In genomic region chr7:137302961-137303775, GRCm38 (mm10) we compare ENCODE assay signal across 11 mouse cellular contexts. TPM values are rescaled to one million over a fixed set of nuclear protein-coding genes. Genes with fewer than 3 reads are reported as not detected.
A peak's percentile ranks its signal among the peaks of the same experiment; 100 is the strongest.
DNase-seq lines count a peak whose midpoint lies in the region; ATAC-seq and TF ChIP-seq lines count a peak whose summit lies in the region.
"Had no signal": no experiment of that assay in that cellular context is flagged by ENCODE, and none has a peak within 500 bp of the region (broad histone marks: within the 10 kb centered on the region; RNA-seq: fewer than 3 reads in every experiment).

No protein-coding gene starts in this region.

- peak overlapping the region; percentile 51 for H3K4me2 ChIP-seq in embryonic facial prominence, embryonic 14.5 days (ENCODE audit: low read depth, low read length)
- H3K4me2 ChIP-seq in limb, embryonic 13.5 days (replicated peaks): peak overlapping the region; percentile 65
- H3K4me2 ChIP-seq in forebrain, embryonic 16.5 days (ENCODE audit: low read length): no peak overlapping the region
- H3K4me2 ChIP-seq: forebrain, embryonic 13.5 days had no signal

- peak; percentile 50 to 56 for DNase-seq in cerebellum, postnatal 10 days
- no peak for DNase-seq in cerebellum, adult 2 months
- peak; percentile 59 for DNase-seq in 3T3-L1 (ENCODE audit: low read depth, low spot score)
- peak; percentile 87 for DNase-seq in embryonic facial prominence, embryonic 14.5 days (ENCODE audit: low spot score)
- no peak for DNase-seq in retina, postnatal 1 day
- no peak for DNase-seq in frontal cortex, postnatal 36 days (ENCODE audit: low spot score in 2 of 2)
- DNase-seq: layer of hippocampus, postnatal 36 days had no signal

- 0 out of 2 replicates have a peak, but pooled peaks cover 3% of the 10 kb centered on the region for H3K36me3 ChIP-seq in embryonic facial prominence, embryonic 14.5 days (ENCODE audit: control insufficient read depth, insufficient read depth, low read length)
- H3K36me3 ChIP-seq in limb, embryonic 13.5 days: peaks cover 14% of the 10 kb centered on the region; the same call in 1 of the 2 replicates
- H3K36me3 ChIP-seq in forebrain, embryonic 16.5 days (ENCODE audit: control insufficient read depth, insufficient read depth): no peaks in the 10 kb centered on the region

- H3K27me3 ChIP-seq in cerebellum, adult 2 months (ENCODE audit: control insufficient read depth, insufficient read depth, low read length): peaks cover 1% of the 10 kb centered on the region; the same call in 1 of the 2 replicates
- H3K27me3 ChIP-seq in embryonic facial prominence, embryonic 14.5 days (replicated peaks; ENCODE audit: control insufficient read depth, insufficient read depth, low read length): peaks cover 11% of the 10 kb centered on the region; the same call in 1 of the 2 replicates
- peaks cover 32% of the 10 kb centered on the region for H3K27me3 ChIP-seq in limb, embryonic 13.5 days
- H3K27me3 ChIP-seq in forebrain, embryonic 16.5 days (replicated peaks; ENCODE audit: control insufficient read depth, insufficient read depth, low read length): peaks cover 70% of the 10 kb centered on the region

- WGBS in cerebellum, adult 2 months: 30% methylated on average over 10 of the region's 10 CpGs
- WGBS in embryonic facial prominence, embryonic 14.5 days: 14% methylated on average over 10 of the region's 10 CpGs
- WGBS in limb, embryonic 13.5 days: 18% methylated on average over 10 of the region's 10 CpGs
- 33% methylated on average over 10 of the region's 10 CpGs for WGBS in forebrain, embryonic 16.5 days

- H3K27ac ChIP-seq in cerebellum, adult 2 months (ENCODE audit: insufficient read depth, low read length): no peak overlapping the region
- H3K27ac ChIP-seq in embryonic facial prominence, embryonic 14.5 days (replicated peaks; ENCODE audit: low read depth, low read length): peak overlapping the region; percentile 78
- H3K27ac ChIP-seq in limb, embryonic 13.5 days: peak overlapping the region; percentile 86
- H3K27ac ChIP-seq in forebrain, embryonic 16.5 days (ENCODE audit: low read length): no peak overlapping the region
- H3K27ac ChIP-seq: forebrain, embryonic 13.5 days had no signal

- TF ChIP-seq POLR2A in cerebellum, adult 2 months (IDR thresholded peaks at IDR 0.05; ENCODE audit: borderline replicate concordance, insufficient read depth, low read length): no peak

- no peak overlapping the region for H3K4me3 ChIP-seq in cerebellum, adult 2 months (replicated peaks; ENCODE audit: insufficient read depth, low read depth, low read length)
- H3K4me3 ChIP-seq in embryonic facial prominence, embryonic 14.5 days (ENCODE audit: low read depth, low read length): peak overlapping the region; percentile 21
- H3K4me3 ChIP-seq in limb, embryonic 13.5 days: peak overlapping the region; percentile 33
- no peak overlapping the region for H3K4me3 ChIP-seq in forebrain, embryonic 16.5 days (replicated peaks; ENCODE audit: low read length)
- H3K4me3 ChIP-seq: forebrain, embryonic 13.5 days had no signal

- H3K4me1 ChIP-seq in cerebellum, adult 2 months (ENCODE audit: control insufficient read depth, insufficient read depth, low read length): no peaks in the 10 kb centered on the region
- H3K4me1 ChIP-seq in embryonic facial prominence, embryonic 14.5 days (ENCODE audit: control insufficient read depth, insufficient read depth, low read length): peaks cover 63% of the 10 kb centered on the region
- peaks cover 79% of the 10 kb centered on the region for H3K4me1 ChIP-seq in limb, embryonic 13.5 days
- H3K4me1 ChIP-seq in forebrain, embryonic 16.5 days (replicated peaks; ENCODE audit: control insufficient read depth, insufficient read depth, low read length): peaks cover 22% of the 10 kb centered on the region

- TF ChIP-seq CTCF in cerebellum, adult 2 months (IDR thresholded peaks at IDR 0.05; ENCODE audit: borderline replicate concordance, insufficient read depth, low read depth, low read length): no peak

- H3K9me3 ChIP-seq in embryonic facial prominence, embryonic 14.5 days (ENCODE audit: control insufficient read depth, low read length): no peaks in the 10 kb centered on the region
- H3K9me3 ChIP-seq in limb, embryonic 13.5 days: no peaks in the 10 kb centered on the region
- H3K9me3 ChIP-seq in forebrain, embryonic 16.5 days (ENCODE audit: control insufficient read depth, low read length): no peaks in the 10 kb centered on the region
- H3K9me3 ChIP-seq: forebrain, embryonic 13.5 days had no signal

- no peak for ATAC-seq in embryonic facial prominence, embryonic 14.5 days (ENCODE audit: low read depth)
- 0 out of 2 replicates have a peak, but pooled peaks have one; percentile 7 for ATAC-seq in limb, embryonic 13.5 days (ENCODE audit: low FRiP score, low read depth)
- ATAC-seq in forebrain, embryonic 16.5 days: no peak
- ATAC-seq: lung, postnatal 0 days had no signal

- H3K9ac ChIP-seq in embryonic facial prominence, embryonic 14.5 days (ENCODE audit: low read depth, low read length): peak overlapping the region; percentile 55
- H3K9ac ChIP-seq in limb, embryonic 13.5 days: peak overlapping the region; percentile 70
- H3K9ac ChIP-seq in forebrain, embryonic 16.5 days (replicated peaks; ENCODE audit: low read depth, low read length): no peak overlapping the region
- H3K9ac ChIP-seq: forebrain, embryonic 13.5 days had no signal

RNA-seq across cellular contexts. Expression of gene Ebf3, which starts 11.1 kb away (rescaled TPM):
- 9.1 and 9.4 TPM in 2 replicates for polyA plus RNA-seq in cerebellum, adult 2 months (2012; rRNA removed)
- 7.4 and 9.1 TPM in 2 replicates for polyA plus RNA-seq in embryonic facial prominence, embryonic 14.5 days (2014; fragmentation: Nextera tagmentation; extraction: Ambion mirVana)
- polyA plus RNA-seq in limb, embryonic 13.5 days (2015; fragmentation: Nextera tagmentation; extraction: Ambion mirVana): 13.4 and 16.9 TPM in 2 replicates
- polyA plus RNA-seq in forebrain, embryonic 16.5 days (2015; fragmentation: Nextera tagmentation; extraction: Ambion mirVana): 0.72 and 0.73 TPM in 2 replicates
- polyA plus RNA-seq: lung, postnatal 0 days had no signal

Comparison
In these comparisons a context has a peak if more than half of its experiments do, and no peak if none do; other contexts are left out.
1. DNase-seq: peak in cerebellum, postnatal 10 days (2 of 2), 3T3-L1 (single experiment) and embryonic facial prominence, embryonic 14.5 days (single experiment); none in cerebellum, adult 2 months (0 of 2), retina, postnatal 1 day (single experiment) and frontal cortex, postnatal 36 days (0 of 2).
2. H3K27ac ChIP-seq: peak in embryonic facial prominence, embryonic 14.5 days (single experiment) and limb, embryonic 13.5 days (single experiment); none in cerebellum, adult 2 months (single experiment) and forebrain, embryonic 16.5 days (single experiment).
3. H3K4me3 ChIP-seq: peak in embryonic facial prominence, embryonic 14.5 days (single experiment) and limb, embryonic 13.5 days (single experiment); none in cerebellum, adult 2 months (single experiment) and forebrain, embryonic 16.5 days (single experiment).